Mouse (Mus musculus) c-Kit-positive CD71-negative TER-119-negative erythroid progenitor cells, embryonic 14.5 days (primary cell): Measurements from ENCODE around the gene Spi1.
"Not testable (repeated sequence)": the region's sequence is repeated elsewhere in the genome, so short reads cannot be mapped to it uniquely, and the experiment has no call there.

Source experiments
- DNase-seq: peaks from one replicate; pipeline ENCODE4 v3.0.0-alpha.2; 2013; ENCODE audit warnings: low read depth

Spi1 gene

GRCm38 (mm10) chr2:91096524-91096923 lies 14.3 kb downstream of the Spi1 start:
- DNase-seq, result peak; percentile 76

DNA sequence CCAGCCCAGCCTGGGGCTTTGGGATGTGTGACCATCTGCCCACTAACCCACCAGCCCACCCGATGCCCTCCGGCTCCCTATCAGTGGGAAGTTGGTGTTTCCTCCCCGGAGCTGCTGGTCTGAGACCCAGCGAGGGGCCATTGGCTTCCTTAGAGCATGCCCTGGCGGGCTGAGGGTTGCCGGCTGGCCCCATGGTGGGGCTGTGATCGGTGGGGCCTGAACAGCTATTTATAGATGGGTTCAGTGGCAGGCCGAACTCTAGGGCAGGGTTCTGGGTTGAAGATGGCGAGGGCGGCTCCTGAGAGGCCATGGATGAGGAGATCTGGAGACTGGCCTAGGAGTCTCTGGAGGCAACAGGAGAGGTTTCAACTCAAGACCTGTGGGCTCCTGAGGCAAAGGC lies 14.8 kb downstream of the Spi1 start:
- no peak for DNase-seq

- DNase-seq, result no peak
These were observed 16.0 kb downstream of the Spi1 start for GRCm38 (mm10) chr2:91098156-91098555.

GRCm38 (mm10) chr2:91101124-91101740 lies 19.0 kb downstream of the Spi1 start:
- DNase-seq, result peak; percentile 93

DNA sequence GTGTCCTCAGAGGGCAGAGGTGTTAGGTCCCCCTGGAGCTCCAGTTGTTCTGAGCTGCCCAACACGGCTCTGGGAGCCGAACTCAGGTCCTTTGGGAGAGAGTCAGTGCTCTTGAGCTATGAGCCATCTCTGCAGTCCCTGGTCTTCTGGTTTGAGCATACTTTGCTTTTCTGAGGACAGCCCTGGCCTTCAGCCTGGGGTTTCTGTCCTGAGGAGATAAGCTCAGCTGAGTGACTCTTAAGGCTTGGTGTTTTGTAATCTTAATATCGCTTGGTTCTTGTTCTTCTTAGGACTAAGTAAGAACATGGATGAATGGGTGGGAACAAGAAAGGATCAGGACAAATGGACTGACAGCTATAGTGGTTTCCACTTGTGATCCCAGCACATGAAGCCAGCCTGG lies 26.0 kb downstream of the Spi1 start:
- DNase-seq, result no peak

DNA sequence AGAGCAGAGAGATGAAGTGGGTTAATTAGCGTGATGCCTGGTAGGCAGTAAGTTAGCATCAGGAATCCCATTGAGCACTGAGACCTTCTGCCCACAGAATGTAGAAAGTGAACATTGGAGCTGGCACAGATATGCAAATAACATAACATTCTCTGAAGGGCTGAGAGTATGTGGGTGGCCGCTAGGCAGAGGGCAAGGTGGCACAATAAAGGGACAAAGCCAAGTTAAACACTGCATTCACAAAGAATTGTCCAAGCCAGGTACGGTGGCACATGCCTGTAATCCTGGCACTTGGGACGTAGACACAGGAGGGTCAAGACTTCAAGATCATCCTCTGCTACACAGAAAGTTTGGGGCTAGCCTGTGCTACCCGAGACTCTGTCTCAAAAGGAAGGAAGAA lies 27.1 kb downstream of the Spi1 start:
- DNase-seq, result no peak

- no peak for DNase-seq
These were observed 27.7 kb downstream of the Spi1 start for GRCm38 (mm10) chr2:91109807-91110385.

- no peak for DNase-seq
These were observed 28.2 kb downstream of the Spi1 start for GRCm38 (mm10) chr2:91110429-91110828.

GRCm38 (mm10) chr2:91111832-91112231 lies 29.6 kb downstream of the Spi1 start:
- DNase-seq, result not testable (repeated sequence)

DNA sequence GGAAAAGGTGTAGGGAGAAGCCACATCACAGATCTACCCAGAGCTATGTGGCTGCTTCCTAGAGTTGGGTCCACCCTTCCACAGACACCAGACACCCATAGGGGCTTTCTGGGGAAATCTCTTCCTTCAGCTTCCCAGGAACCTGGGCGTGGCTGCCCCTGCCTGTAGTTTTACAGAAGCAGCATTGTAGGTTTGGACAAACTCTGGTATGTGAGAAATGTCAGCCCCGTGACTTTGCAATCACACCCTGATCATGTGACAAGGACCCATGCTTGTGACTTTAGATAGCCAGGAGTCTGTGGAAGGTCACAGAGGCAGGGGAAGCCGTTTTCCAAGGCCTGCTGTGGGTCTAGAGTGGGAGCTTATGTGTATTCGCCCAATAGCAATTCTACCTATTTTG lies 30.3 kb downstream of the Spi1 start:
- no peak for DNase-seq

- no peak for DNase-seq
These were observed 31.1 kb downstream of the Spi1 start for GRCm38 (mm10) chr2:91113334-91113733.

DNA sequence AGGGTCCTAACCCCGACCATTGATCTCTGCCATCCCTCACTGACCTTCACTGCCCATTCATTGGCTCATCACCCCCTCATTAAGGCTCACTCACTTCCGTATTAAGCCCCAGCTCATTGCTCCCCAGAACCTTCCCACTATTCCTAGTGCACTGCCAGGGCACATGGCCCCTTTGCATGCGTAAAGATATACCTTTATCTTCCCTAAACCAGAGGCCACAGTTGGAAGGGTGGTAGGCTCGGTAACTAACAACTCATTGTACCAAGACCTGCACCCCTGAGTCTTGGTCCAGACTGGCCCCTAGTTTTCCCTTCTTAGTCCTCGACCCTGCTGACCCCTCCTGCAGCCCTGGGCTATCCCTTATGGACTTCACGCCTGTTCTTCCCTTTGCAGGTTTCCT lies 31.7 kb downstream of the Spi1 start:
- no peak for DNase-seq

DNA sequence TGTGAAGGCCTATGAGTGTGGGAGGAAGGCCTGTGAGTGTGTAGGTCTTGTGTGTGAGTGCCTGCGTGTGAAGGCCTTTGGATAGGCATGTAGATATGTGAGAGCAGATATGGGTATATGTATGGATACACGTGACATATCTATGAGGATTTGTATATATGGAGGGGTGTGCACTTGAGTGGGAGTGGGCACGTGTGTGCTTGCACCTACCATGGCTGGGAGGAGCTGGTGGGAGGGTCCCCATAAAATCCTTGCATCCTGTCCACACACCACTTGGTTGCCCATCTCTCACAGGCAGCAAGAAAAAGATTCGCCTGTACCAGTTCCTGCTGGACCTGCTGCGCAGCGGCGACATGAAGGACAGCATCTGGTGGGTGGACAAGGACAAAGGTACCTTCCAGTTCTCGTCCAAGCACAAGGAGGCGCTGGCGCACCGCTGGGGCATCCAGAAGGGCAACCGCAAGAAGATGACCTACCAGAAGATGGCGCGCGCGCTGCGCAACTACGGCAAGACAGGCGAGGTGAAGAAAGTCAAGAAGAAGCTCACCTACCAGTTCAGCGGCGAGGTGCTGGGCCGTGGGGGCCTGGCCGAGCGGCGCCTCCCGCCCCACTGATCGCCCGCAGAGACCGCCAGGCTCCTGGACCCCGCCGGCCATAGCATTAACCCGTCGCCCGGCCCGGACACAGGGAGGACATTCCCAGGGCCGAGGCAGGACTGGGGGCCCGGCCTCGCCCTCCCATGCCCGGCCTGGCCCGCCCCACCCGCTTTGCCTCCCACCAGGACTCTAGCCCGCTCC lies 32.8 kb downstream of the Spi1 start:
- DNase-seq, result peak; percentile 68

- no peak for DNase-seq
These were observed 33.4 kb downstream of the Spi1 start for GRCm38 (mm10) chr2:91115578-91115970.

- no peak for DNase-seq
These were observed 34.7 kb downstream of the Spi1 start for GRCm38 (mm10) chr2:91116842-91117241.

DNA sequence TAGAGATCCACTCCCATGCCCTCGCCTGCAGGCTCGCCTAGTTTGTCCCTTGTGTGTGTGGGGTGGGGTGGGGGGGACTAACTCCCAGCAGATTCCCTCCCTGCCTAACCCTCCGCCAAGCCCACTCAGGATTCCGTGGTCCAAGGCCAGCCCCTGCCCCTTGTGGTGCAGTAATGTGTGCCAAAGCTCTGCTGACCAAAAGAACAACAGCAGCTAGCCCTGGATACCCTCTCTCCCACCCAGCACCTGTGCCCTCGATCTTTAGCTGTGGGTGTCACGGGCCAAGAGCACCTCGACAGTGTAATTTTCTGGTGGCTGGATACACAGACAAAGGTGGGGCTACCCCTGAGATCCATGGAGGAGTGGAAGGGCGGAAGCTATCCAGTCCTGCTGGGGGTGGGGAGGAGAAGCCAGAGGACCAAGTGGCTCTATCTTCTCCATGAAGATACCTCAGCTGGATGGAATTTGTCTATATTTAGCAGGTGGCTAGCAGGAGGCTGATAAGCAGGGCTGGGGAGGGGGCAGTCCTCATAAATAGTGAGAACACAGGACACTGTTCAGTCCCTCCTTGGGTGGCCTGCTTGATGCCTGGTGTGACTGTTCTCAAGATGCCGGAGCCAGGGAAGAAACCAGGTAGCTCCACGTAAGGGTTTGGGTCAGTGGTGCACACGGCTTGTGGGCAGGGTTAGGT lies 35.5 kb downstream of the Spi1 start, which contains the start of gene Mybpc3:
Gene Mybpc3 (plus strand): TSS at position 560 of the 691 bp plus-strand sequence.
- no peak for DNase-seq

DNA sequence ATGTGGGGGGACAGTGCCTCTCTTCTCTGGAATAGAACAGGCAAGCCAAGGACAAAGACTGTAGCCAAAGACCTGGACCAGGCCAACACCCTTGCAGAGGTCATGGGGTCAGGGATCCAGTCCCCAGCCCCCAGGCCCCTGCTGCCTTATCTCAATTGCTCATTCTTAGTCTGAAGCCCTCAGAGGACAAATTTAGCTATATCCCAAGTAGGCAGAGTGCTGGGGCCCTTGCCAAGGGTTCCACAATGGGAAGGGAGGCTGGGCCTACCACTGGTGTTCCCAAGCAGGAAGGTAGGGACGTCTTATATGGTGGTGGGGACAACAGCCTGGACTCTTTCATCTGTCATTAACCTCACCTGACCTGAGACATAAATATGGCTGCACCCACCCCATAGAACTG lies 36.5 kb downstream of the Spi1 start:
- DNase-seq, result no peak

- DNase-seq, result no peak
These were observed 36.9 kb downstream of the Spi1 start for GRCm38 (mm10) chr2:91119061-91119460.

DNA sequence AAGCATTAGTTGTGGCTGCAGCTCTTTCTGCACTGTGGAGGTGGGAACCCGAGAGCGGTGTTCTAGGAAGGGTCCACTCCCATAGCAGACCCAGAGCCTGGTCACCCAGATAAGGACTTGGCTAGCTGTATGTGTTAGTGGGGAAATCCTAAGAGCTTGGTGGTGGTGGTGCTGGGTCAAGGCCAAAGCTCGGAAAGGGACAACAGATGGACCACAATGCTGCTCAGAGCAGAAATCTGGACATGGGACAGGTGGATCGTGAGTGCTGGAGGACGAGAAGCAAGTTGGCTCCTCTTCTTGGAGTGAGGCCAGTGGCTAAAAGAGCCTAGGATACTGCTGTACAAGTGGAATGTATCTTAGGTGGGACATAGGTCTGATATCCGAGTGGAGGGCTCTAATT lies 37.4 kb downstream of the Spi1 start:
- DNase-seq, result no peak

DNA sequence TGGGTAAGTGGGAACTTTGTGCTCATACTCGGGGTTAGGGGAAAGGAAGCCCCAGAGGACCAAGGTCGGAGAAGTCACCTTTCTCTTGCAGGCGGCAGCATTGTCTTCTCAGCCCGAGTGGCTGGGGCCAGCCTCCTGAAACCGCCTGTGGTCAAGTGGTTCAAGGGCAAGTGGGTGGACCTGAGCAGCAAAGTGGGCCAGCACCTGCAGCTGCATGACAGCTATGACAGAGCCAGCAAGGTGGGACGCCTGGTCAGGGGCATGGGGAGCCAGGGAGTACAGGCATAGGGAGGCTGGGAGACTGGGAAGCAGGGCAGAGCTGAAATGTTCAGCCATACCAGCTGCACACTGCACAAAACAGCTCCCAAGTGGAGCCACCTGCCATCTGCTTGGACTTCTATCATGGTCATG lies 38.1 kb downstream of the Spi1 start:
- no peak for DNase-seq

DNA sequence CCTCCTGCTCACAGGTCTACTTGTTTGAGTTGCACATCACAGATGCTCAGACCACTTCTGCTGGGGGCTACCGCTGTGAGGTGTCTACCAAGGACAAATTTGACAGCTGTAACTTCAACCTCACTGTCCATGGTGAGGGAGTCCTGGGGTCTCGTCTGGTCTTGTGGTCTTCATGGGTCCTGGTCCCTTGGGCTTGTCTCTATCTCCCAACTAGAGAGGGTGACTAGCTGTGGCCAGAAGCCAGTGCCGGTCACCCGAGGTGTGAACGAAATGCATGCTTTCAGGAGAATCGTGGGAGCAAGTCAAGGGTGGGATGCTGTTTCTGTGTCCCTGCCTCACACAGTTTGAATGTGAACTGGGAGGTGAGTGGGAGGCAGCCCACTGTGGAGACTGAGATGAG lies 38.8 kb downstream of the Spi1 start:
- DNase-seq, result no peak

DNA sequence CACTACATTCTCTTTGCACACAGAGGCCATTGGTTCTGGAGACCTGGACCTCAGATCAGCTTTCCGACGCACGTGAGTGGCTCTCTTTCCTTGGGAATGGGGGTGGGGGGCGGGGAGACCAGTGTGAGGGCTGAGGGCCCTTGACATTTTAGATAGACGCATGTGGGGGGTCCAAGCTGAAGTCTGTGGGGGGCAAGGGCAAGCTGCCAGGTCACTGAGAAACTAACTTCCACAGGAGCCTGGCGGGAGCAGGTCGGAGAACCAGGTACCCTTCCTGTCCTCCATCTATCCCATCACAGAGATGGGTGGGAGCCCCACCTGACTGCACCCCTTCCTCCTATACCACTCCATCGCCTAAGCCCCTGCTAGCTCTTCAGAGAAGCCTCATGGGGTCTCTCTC lies 39.3 kb downstream of the Spi1 start:
- DNase-seq, result no peak

DNA sequence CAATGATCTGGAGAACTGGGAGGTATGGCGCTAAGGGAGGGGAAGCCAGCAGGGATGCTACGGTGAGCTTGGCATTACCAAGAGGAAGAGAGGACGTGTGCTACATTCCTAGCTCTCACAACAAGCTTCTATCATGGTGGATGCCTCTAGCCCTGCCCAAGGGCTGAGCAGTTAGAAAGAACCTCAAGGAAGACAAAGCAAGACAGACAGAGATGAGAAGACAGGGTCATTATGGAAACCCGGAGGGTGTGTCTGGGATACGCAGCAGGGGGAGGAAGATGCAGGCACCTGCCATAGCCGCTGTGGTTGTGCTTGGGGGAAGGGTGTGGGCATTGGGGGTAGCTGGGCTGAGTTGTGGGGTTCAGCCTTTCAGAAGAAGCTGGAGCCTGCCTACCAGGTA lies 41.3 kb downstream of the Spi1 start:
- DNase-seq, result no peak
